Mouse (Mus musculus): ENCODE data around the gene Gm49391.
A peak's percentile ranks its signal among the peaks of the same experiment; 100 is the strongest.
"Not testable (repeated sequence)": the region's sequence is repeated elsewhere in the genome, so short reads cannot be mapped to it uniquely, and the experiment has no call there.

Gene Gm49391

GRCm38 (mm10) chr13:60936500-60936901 is at the start of gene Gm49391, which contains the start of gene Ctla2a:
Gene Gm49391 (minus strand): TSS chr13:60936571.
Gene Ctla2a (minus strand): TSS chr13:60936625.
- DNase-seq (ENCODE audit: low spot score), result peak; percentile 73

GRCm38 (mm10) chr13:60972319-60972718 is 35.9 kb upstream of the Gm49391 start:
- not testable (repeated sequence) for DNase-seq (ENCODE audit: low spot score)

- DNase-seq (ENCODE audit: low spot score), result not testable (repeated sequence)
Observed at GRCm38 (mm10) chr13:60963985-60964384, 27.6 kb upstream of the Gm49391 start.

- DNase-seq (ENCODE audit: low spot score), result no peak
Observed at GRCm38 (mm10) chr13:60961706-60962105, 25.3 kb upstream of the Gm49391 start.

GRCm38 (mm10) chr13:60941884-60942283 is 5.5 kb upstream of the Gm49391 start, which contains the start of gene Tpbpa:
Gene Tpbpa (minus strand): TSS chr13:60941984.
- not testable (repeated sequence) for DNase-seq (ENCODE audit: low spot score)

- DNase-seq (ENCODE audit: low spot score), result not testable (repeated sequence)
Observed at GRCm38 (mm10) chr13:60935490-60935889, 881 bp downstream of the Gm49391 start, which contains the start of gene Gm49393. Gene Gm49393 (minus strand): TSS chr13:60935590.

- not testable (repeated sequence) for DNase-seq (ENCODE audit: low spot score)
Observed at GRCm38 (mm10) chr13:60904780-60905179, 31.6 kb downstream of the Gm49391 start, which contains the start of gene Tpbpb. Gene Tpbpb (minus strand): TSS chr13:60904880.

GRCm38 (mm10) chr13:60897328-60897727 is 39.0 kb downstream of the Gm49391 start, which contains the start of gene Ctla2b:
Gene Ctla2b (minus strand): TSS chr13:60897447.
- DNase-seq (ENCODE audit: low spot score), result peak; percentile 74

- DNase-seq (ENCODE audit: low spot score), result not testable (repeated sequence)
Observed at GRCm38 (mm10) chr13:60896794-60897193, 39.6 kb downstream of the Gm49391 start, which contains the start of gene Gm49392. Gene Gm49392 (minus strand): TSS chr13:60896894.

- DNase-seq (ENCODE audit: low spot score), result no peak
Observed at GRCm38 (mm10) chr13:60895406-60896160, 40.8 kb downstream of the Gm49391 start.

- no peak for DNase-seq (ENCODE audit: low spot score)
Observed at GRCm38 (mm10) chr13:60892301-60892700, 44.1 kb downstream of the Gm49391 start.

GRCm38 (mm10) chr13:60864281-60864680 is 72.1 kb downstream of the Gm49391 start, which contains the start of gene 4930486L24Rik:
Gene 4930486L24Rik (minus strand): TSS chr13:60864475.
- no peak for DNase-seq (ENCODE audit: low spot score)

- DNase-seq (ENCODE audit: low spot score), result no peak
Observed at GRCm38 (mm10) chr13:60848241-60849120, 87.9 kb downstream of the Gm49391 start.
